In genomic region chr7:108933794-108934731, GRCm38 (mm10) we compare ENCODE assay signal across 8 mouse cellular contexts. TPM values are rescaled to one million over a fixed set of nuclear protein-coding genes. Genes with fewer than 3 reads are reported as not detected.
A peak's percentile ranks its signal among the peaks of the same experiment; 100 is the strongest.
DNase-seq lines count a peak whose midpoint lies in the region; ATAC-seq and TF ChIP-seq lines count a peak whose summit lies in the region.

Gene Eif3f, plus strand, starts transcription at chr7:108934417.

- H3K4me1 ChIP-seq in hindbrain, postnatal 0 days (ENCODE audit: insufficient read depth, low read length) = peaks cover 11% of the 10 kb centered on the region

- peak within 1 kb of the TSS; percentile 95 for H3K4me3 ChIP-seq in gastrocnemius, adult 2 months
- H3K4me3 ChIP-seq in hindbrain, postnatal 0 days (ENCODE audit: low read length) = peak within 1 kb of the TSS; percentile 99
- peak within 1 kb of the TSS; percentile 87 for H3K4me3 ChIP-seq in left cerebral cortex, adult 2 months

- peak within 1 kb of the TSS; percentile 95 for H3K9ac ChIP-seq in hindbrain, postnatal 0 days (replicated peaks; ENCODE audit: low read length)

- peak; percentile 98 for TF ChIP-seq CTCF in gastrocnemius, adult 2 months (IDR thresholded peaks at IDR 0.05)
- TF ChIP-seq CTCF in hindbrain, postnatal 0 days (IDR thresholded peaks at IDR 0.05; ENCODE audit: low read depth) = peak; percentile 93
- TF ChIP-seq CTCF in left cerebral cortex, adult 2 months (IDR thresholded peaks at IDR 0.05) = peak; percentile 99

- 5% methylated on average over 50 of the region's 50 CpGs for WGBS in hindbrain, postnatal 0 days

- H3K4me2 ChIP-seq in hindbrain, postnatal 0 days (ENCODE audit: low read depth, low read length) = peak within 1 kb of the TSS; percentile 70

- peaks cover 11% of the 10 kb centered on the region for H3K36me3 ChIP-seq in hindbrain, postnatal 0 days (ENCODE audit: insufficient read depth, low read length)

- intact Hi-C loops in gastrocnemius, adult 2 months (cut with DNase I) = loop anchor here (5.0 kb wide), 1 partner anchor 117 kb away; no protein-coding TSS in a partner anchor
- intact Hi-C loops in left cerebral cortex, adult 2 months (cut with DNase I) = loop anchor here (1.0 to 10.0 kb wide), 3 partner anchors 83 to 1069 kb away; no protein-coding TSS in a partner anchor

- peak; percentile 98 for DNase-seq in ZHBTc4 (ENCODE audit: low read depth, low spot score)
- peak; percentile 93 for DNase-seq in gastrocnemius, adult 2 months
- DNase-seq in hindbrain, postnatal 0 days (ENCODE audit: low spot score) = peak; percentile 99
- DNase-seq in left cerebral cortex, adult 2 months (ENCODE audit: extremely low spot score in 1 of 2, low spot score in 2 of 2) = peak; percentile 92 to 95
- DNase-seq in right cerebral cortex, adult 2 months (ENCODE audit: low spot score in 2 of 2) = peak; percentile 97
- DNase-seq in urinary bladder, postnatal 14 days (ENCODE audit: low spot score) = peak; percentile 92

- H3K27me3 ChIP-seq in hindbrain, postnatal 0 days (ENCODE audit: insufficient read depth, low read length) = no peaks in the 10 kb centered on the region

- H3K9me3 ChIP-seq in hindbrain, postnatal 0 days (ENCODE audit: low read length) = no peaks in the 10 kb centered on the region

- H3K27ac ChIP-seq in gastrocnemius, adult 2 months = peak within 1 kb of the TSS; percentile 92
- H3K27ac ChIP-seq in hindbrain, postnatal 0 days = peak within 1 kb of the TSS; percentile 92
- H3K27ac ChIP-seq in left cerebral cortex, adult 2 months = peak within 1 kb of the TSS; percentile 84

- peak; percentile 93 for ATAC-seq in common myeloid progenitor, adult 5-6 weeks (replicated peaks; ENCODE audit: low read depth, poor library complexity, severe bottlenecking)
- ATAC-seq in hindbrain, postnatal 0 days = peak; percentile 99
- ATAC-seq in megakaryocyte, adult 5-6 weeks (ENCODE audit: poor library complexity, severe bottlenecking) = peak; percentile 92

RNA-seq across cellular contexts. Expression of gene Eif3f, which starts in this region (rescaled TPM):
- total RNA-seq in common myeloid progenitor, adult 5-6 weeks (2017) = 74.2 and 99.5 TPM in 2 replicates
- total RNA-seq in gastrocnemius, adult 2 months (2021) = 100 to 1,000 TPM; 122 to 125 TPM
- total RNA-seq in hindbrain, postnatal 0 days (2014; rRNA removed) = 127 and 128 TPM in 2 replicates
- polyA plus RNA-seq in hindbrain, postnatal 0 days (2015; fragmentation: Nextera tagmentation; extraction: Ambion mirVana) = 79.1 and 80.0 TPM in 2 replicates
- total RNA-seq in left cerebral cortex, adult 2 months (2021) = 10 to 100 TPM; 95.6 to 96.2 TPM
- 208 and 215 TPM in 2 replicates for total RNA-seq in megakaryocyte, adult 5-6 weeks (2015)
- 65.0 and 75.5 TPM in 2 replicates for total RNA-seq in megakaryocyte, adult 5-6 weeks (2017)

Comparison
In these comparisons a context has a peak if more than half of its experiments do, and no peak if none do; other contexts are left out.
1. Peak in every context shown above with its lines: DNase-seq, ATAC-seq, H3K4me3 ChIP-seq and H3K27ac ChIP-seq.